Mouse (Mus musculus): ENCODE results near the gene Zfp57.
"Not testable (repeated sequence)": the region's sequence is repeated elsewhere in the genome, so short reads cannot be mapped to it uniquely, and the experiment has no call there.

Zfp57 gene

GRCm38 (mm10) chr17:37000863-37001262, at the start of gene Zfp57:
Zfp57 (plus strand) TSS chr17:37001163.
- no peak for DNase-seq (ENCODE audit: inconsistent age in 2 of 2, low spot score in 1 of 2)

DNA sequence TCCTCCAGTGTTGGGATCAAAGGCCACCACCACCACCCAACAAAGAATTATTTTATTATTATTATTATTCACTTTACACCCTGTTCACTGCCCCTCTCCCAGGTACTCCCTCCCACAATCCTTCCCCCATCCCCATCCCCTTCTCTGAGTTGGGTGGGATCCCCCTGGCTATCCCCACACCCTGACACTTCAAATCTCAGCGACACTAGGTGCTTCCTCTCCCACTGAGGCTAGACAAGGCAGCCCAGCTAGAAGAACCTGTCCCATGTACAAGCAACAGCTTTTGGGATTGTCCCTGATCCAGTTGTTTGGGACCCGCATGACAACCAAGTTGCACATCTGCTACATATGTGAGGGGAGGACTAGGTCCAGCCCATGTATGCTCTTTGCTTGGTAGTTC, 48.3 kb upstream of the Zfp57 start:
- DNase-seq (ENCODE audit: inconsistent age in 2 of 2, low spot score in 1 of 2) = no peak

DNA sequence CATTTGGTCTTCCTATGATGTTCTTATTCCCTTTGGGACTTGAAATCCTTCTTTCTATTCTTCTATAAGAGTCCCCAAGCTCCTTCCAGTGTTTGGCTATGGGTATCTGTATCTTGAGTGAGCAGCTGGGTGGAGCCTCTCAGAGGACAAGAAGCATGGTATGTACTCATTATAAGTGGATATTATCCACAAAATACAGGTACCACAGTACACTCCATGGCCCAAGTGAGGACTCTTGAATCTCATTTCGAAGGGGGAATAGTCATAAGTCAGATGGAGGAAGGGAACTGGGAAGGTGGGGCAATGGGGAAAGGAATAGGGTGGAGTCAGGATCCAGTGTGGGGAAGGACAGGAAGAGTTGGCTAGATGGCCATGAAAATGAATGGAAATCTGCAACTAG, 47.9 kb upstream of the Zfp57 start:
- no peak for DNase-seq (ENCODE audit: inconsistent age in 2 of 2, low spot score in 1 of 2)

DNA sequence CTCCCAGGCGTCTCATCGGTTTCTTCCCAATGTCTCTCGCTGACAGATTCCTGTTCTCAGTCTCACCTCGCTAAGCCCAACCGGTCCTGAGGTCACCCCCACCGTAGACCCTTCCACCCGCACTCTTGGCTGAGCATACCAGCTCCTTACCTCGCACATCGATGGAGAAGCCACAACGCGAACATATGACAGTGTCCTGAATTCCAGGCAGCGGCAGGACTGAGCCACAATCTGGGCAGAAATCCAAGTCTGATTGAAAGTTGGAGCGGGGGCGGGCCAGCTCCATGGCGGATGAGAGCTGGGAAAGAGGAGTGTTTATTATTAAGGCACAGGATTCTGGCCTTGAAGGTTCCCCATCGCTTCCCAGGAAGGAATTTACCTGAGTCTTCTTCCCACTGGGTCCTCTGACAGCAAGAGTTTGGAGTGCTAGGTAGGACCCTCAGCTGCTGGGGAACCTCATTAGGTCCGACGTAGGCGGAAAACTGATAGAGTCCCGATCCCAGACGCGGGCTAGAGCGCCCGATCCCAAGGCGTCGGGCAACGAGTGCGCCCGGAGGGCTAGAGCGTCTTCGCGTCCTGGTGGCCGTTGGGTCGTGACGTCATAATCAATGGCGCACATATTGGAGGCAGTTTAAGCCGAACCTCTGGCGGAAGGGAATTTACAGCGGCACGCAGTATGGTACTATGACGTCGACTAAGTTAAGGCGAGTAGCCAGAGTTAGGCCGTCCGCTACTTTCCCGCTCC, 42.8 kb upstream of the Zfp57 start, which contains the start of the genes Znrd1 and Znrd1as:
Gene Znrd1 (minus strand): TSS at position 561 of the 745 bp plus-strand sequence.
Gene Znrd1as (plus strand): TSS at position 594 of the 745 bp plus-strand sequence.
- DNase-seq (ENCODE audit: inconsistent age in 2 of 2, low spot score in 1 of 2) = peak; percentile 95 to 98

DNA sequence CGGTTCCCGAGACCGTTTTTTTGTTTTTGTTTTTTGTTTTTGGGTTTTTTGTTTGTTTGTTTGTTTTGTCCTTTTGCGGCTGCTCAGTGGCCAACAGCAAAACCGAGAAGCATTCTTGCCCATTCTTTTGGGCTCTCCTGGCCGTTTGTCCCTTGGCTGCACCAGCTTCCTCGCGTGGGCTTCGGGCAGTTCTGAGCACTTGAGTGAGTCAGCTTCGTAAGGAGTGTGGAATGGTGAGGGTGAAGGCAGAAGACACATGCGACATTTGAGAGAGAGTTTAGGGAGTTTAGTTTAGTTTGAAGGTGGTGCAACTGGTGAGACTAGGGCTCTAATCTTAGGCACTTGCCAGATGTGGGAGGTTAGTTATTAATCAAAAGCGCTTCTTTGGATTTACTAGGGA, 42.1 kb upstream of the Zfp57 start:
- DNase-seq (ENCODE audit: inconsistent age in 2 of 2, low spot score in 1 of 2) = no peak

- DNase-seq (ENCODE audit: inconsistent age in 2 of 2, low spot score in 1 of 2) = no peak
Measured at GRCm38 (mm10) chr17:36961125-36961524, 39.8 kb upstream of the Zfp57 start.

- no peak for DNase-seq (ENCODE audit: inconsistent age in 2 of 2, low spot score in 1 of 2)
Measured at GRCm38 (mm10) chr17:36966875-36967274, 34.1 kb upstream of the Zfp57 start.

DNA sequence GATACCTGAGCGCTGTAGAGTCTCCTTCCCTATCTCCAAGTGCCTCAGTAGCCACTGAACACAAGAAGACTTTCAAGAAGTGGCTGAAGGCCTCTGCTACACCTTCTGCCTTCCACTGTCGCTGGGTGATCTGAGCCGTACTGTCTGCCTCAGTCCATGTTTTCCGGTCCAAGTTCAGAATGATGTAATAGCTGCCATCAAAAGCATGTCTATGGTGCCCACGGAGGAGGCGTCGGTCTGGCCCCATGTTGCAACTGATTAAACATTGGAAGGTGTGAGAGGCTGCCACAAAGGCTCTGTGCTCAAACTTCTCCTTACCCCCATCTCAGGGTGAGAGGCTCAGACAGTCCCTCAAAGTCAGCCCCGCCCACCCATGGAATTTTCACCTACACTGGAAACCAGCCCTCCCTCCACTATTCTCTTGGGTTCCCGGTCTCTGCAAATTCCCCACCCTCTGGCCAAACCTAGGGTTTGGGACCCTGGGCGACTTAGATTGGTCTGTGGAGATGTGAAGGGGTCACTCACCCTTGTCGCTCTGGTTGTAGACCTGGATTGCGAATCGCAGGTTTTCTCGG, 30.6 kb upstream of the Zfp57 start:
- DNase-seq (ENCODE audit: inconsistent age in 2 of 2, low spot score in 1 of 2) = no peak

DNA sequence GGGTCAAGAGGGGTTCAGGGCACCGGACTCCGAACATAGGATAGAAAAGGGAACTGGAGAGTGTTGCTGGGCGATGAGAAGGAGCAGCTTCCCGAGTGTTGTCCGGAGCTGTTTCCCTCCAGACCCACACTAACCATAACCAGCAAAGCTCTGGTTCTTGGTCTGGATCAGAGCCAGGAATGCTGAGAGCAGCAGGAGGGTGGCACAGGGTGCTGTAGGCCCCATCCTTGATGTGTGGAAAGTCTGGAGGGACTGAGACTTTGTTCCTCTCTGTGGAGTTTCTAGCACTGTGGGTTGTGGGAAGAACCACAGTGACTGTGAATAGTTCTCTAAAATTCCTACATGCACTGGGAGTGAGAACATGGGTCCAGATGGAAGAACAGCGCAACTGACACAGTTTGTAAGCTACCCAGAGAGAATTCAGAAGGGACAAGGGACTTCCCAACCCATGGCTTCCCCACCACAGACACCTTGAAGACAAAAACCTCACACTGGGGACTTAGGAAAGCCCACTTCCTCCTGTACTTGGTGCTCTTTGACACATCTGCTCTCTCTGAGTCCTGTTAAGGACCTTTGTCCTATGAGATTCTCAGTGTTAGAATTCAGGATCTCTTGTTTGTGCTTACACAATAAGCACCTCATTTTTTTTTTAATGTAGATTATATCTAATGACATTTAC, 29.7 kb upstream of the Zfp57 start:
- no peak for DNase-seq (ENCODE audit: inconsistent age in 2 of 2, low spot score in 1 of 2)

DNA sequence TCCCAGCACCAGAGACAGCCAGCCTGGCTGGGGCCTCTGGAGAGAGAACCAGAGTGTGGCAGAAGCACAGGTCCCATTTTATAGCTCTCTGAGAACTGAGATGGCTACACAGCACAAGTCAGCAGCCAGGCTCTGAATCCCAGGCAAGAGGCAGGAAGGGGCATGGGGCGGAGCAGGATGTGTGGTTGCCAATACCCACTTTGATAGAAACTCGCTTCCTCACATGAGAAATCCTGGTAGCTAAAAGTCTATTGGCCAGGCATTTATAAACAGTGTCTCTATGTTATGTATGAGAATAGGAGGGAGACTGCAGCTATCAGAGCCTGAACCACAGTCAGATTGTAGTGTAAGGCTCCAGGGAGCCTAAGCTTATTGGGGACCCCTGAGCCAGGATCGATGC, 28.2 kb upstream of the Zfp57 start:
- DNase-seq (ENCODE audit: inconsistent age in 2 of 2, low spot score in 1 of 2) = no peak

- no peak for DNase-seq (ENCODE audit: inconsistent age in 2 of 2, low spot score in 1 of 2)
Measured at GRCm38 (mm10) chr17:36973271-36973787, 27.6 kb upstream of the Zfp57 start.

DNA sequence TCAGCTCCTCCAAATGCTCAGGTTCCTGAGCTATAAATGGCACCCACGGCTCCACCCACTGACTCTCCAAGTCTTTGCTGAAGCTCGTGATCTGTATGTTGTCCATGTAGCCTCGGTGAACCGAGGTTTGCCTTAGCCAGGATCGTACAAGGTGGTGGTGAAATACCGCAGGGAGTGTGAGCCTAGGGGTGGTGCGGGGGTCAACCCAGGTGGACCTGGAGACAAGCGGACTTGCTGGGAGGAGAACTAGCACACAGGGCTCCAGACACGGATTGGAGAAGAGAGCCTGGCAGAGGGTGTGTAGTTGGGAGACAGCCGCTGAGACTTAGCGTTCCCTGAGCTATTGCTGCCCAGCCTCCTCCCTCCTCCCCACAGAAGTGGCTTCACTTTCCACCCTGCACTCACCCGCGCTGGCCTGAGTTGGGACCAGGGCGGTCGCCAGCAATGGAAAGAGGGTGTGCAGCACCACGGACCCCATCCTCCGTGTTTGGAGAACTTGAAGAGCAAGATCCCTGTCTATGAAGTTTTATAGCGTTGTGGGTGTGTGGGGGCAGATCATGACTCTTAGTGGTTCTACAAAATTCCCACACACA, 19.6 kb upstream of the Zfp57 start, which contains the start of gene 2410137M14Rik:
Gene 2410137M14Rik (minus strand): TSS at position 17 of the 593 bp plus-strand sequence.
- peak in 1 of 2 experiments; percentile 27 for DNase-seq (ENCODE audit: inconsistent age in 2 of 2, low spot score in 1 of 2)

- DNase-seq (ENCODE audit: inconsistent age in 2 of 2, low spot score in 1 of 2) = no peak
Measured at GRCm38 (mm10) chr17:36981845-36982244, 19.1 kb upstream of the Zfp57 start.

DNA sequence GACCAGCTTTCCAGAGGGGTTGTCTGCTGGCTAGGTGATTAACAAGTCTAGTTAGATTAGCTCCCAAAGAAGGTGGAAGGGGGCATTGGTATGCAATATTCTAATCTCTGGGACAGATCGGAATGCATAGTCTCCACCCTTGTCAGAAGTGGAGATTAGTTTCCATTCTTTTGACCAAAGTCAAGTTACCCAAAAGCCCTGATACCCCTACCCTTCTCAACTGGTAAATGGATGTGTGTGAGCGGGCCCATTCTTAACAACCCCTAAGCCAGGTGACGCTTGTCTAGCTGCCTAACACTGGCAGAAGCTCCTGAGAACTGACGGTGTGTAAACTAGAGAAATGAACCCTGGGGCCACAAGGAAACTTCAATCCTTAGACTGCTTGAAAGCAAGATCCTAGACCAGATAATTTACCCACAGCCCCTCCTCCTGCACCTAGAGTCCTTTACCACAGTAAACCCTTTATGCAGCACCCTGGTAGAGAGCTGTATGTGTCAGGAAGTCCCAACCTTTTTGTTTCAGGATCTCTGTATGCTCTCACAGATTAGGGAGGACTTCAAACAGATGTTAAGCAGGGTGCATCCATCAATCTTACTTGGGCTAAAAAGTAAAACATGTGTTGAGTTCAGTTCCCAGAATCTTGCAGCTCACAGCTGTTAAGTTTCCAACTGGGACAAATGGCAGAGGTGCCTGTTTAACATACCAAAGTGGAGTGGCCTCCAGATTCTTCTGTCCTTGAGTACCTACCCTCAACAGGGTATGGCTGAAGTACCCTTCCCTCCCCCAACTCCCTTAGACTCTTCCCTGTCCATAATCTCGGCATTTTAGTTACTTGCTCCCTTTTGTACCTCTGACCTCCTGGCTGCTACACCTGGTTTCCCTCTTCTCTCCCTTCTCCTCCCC, 18.5 kb upstream of the Zfp57 start:
- DNase-seq (ENCODE audit: inconsistent age in 2 of 2, low spot score in 1 of 2) = no peak

GRCm38 (mm10) chr17:36988475-36988874, 12.5 kb upstream of the Zfp57 start:
- peak in 1 of 2 experiments; percentile 25 for DNase-seq (ENCODE audit: inconsistent age in 2 of 2, low spot score in 1 of 2)

DNA sequence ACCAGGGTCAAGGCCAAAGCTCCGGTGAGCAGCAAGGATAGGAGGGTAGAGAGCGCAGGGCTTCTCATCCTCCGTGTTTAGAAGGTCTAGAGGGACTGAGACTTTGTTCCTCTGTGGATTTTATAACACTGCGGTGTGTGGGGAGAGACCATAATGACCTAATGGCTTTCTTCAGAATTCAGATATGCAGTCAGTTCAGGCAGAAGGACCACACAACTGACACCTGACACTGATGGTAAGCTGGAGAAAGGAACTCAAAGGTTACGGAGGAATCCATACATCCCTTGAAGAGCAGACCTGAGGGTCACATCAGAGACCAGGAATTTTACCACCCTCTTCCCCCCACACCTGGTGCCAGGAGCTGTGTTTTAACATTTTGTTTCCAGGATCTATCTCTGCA, 11.5 kb upstream of the Zfp57 start, which contains the start of gene H2-M5:
Gene H2-M5 (minus strand): TSS at position 101 of the 400 bp plus-strand sequence.
- DNase-seq (ENCODE audit: inconsistent age in 2 of 2, low spot score in 1 of 2) = no peak

- not testable (repeated sequence) for DNase-seq (ENCODE audit: inconsistent age in 2 of 2, low spot score in 1 of 2)
Measured at GRCm38 (mm10) chr17:36990630-36991029, 10.3 kb upstream of the Zfp57 start.

- no peak for DNase-seq (ENCODE audit: inconsistent age in 2 of 2, low spot score in 1 of 2)
Measured at GRCm38 (mm10) chr17:36992336-36993104, 8.4 kb upstream of the Zfp57 start.

- DNase-seq (ENCODE audit: inconsistent age in 2 of 2, low spot score in 1 of 2) = no peak
Measured at GRCm38 (mm10) chr17:36993770-36994325, 7.1 kb upstream of the Zfp57 start.

Data from adrenal gland, adult (tissue).